Mouse (Mus musculus): Measurements from ENCODE around the gene Ercc2.

The Ercc2 gene

GRCm38 (mm10) chr7:19359892-19360641 lies 21.7 kb upstream of the Ercc2 start:
- DNase-seq (ENCODE audit: low spot score) = peak; percentile 70

- peak; percentile 85 for DNase-seq (ENCODE audit: low spot score)
Measured at GRCm38 (mm10) chr7:19360944-19361343, 20.9 kb upstream of the Ercc2 start.

GRCm38 (mm10) chr7:19361720-19362119 lies 20.1 kb upstream of the Ercc2 start:
- DNase-seq (ENCODE audit: low spot score) = no peak

DNA sequence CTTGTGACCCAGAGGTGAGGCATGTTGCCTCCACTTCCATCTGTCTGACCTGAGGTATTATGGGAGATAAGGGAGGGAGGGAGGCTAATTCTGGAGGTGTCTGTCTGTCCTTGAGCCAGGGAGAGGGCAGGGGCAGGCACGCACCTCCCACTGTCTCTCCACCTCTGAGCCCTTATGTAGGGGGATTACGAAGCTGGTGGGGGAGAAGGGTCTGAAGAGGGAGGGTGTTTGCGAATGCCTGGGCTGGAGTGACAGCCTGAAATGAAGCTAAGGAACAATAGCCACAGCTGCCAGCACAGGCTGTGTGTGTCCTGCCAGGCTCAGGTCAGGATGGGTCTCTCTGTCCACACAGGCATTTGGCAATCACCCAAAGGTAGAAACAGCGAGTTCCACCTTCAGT lies 19.5 kb upstream of the Ercc2 start:
- no peak for DNase-seq (ENCODE audit: low spot score)

DNA sequence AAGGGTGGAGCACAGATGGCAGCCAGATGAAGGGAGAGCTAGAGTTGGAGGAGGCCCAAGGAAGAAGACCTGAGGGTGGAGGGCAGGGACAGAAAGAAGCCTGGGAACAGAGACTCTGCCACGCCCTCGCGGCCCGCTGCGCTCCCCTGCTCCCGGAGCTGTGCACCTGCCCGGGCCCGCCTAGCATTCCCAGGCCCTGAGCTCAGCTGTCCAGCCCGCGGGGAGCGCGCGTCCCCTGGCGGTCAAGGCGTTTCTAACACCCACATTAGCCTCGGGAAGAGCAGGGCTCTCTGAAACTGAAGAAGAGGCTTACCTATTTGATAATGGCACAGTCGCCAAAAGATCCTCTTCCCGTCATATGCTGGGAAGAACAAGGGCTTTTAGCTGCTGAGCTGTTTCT lies 17.9 kb upstream of the Ercc2 start:
- no peak for DNase-seq (ENCODE audit: low spot score)

GRCm38 (mm10) chr7:19365376-19365775 lies 16.4 kb upstream of the Ercc2 start:
- no peak for DNase-seq (ENCODE audit: low spot score)

DNA sequence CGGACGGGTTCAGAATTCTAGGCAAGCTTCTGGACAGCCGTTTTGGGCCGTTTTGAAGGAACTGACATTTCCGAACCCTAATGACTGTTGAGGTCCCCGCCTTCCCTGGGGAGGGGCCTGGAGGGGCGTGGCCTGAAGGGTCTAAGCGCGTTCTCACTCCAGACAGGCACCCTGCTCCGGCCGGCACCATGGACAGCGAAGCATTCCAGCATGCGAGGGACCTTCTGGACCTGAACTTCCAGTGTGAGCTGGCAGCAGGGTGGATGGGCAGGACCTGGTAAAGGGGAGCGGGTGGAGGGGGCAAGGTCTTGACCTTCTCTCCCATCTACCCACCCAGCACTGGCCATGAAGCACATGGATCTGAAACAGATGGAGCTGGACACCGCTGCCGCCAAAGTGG lies 13.4 kb upstream of the Ercc2 start:
- no peak for DNase-seq (ENCODE audit: low spot score)

GRCm38 (mm10) chr7:19369823-19370425 lies 11.9 kb upstream of the Ercc2 start:
- DNase-seq (ENCODE audit: low spot score) = no peak

DNA sequence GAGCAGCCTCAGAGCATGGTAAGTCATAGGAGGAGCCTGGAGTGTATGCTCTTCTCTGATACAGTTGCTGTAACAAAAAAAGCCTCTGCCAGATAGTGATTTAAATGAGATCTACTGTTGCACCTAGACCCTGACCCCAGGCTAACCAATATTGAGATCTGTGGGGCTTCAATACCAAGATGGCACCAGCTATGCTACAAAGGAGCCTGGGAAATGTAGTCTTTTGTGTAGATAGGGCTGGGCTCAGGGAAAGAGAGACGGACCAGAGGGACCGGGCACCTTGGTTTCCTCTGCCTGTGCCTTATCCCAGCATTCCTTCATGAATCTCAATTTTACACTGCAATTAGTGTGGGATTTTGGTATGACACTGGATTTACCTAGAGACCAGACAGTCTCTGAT lies 8.4 kb upstream of the Ercc2 start:
- DNase-seq (ENCODE audit: low spot score) = no peak

DNA sequence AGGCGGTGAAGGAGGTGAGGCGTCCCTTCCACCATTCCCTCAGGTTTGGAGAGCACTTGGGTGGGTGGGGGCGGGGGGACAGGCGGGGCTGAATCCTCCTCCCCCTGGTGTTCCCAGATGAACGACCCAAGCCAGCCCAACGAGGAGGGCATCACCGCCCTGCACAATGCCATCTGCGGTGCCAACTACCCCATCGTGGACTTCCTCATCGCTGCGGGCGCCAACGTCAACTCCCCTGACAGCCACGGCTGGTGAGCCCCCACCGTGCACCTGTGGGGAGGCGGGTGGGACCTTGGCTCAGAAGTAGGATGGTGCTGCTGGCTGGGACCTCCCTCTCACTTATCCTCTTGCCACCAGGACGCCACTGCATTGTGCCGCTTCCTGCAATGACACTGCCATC lies 6.4 kb upstream of the Ercc2 start:
- no peak for DNase-seq (ENCODE audit: low spot score)

DNA sequence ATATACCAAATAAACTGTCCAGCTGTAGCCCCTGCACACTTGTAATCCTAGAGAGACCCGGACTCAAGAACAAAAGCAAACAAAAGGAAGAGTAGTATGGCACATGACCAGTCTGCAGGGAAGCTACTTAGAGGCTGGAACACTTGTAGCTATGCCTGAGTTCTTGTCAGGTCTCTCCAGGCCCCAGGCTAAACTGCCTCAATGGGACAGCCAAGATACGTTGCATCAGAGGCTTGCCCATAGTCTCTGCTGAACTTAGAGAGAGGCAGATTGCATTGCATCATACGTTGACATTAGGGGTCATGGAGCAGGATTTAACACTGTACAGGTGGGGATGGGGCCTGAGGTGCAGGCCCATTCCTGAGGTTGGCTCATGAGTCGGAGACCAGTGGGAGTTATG lies 5.8 kb upstream of the Ercc2 start:
- no peak for DNase-seq (ENCODE audit: low spot score)

GRCm38 (mm10) chr7:19378049-19378448 lies 3.8 kb upstream of the Ercc2 start:
- no peak for DNase-seq (ENCODE audit: low spot score)

DNA sequence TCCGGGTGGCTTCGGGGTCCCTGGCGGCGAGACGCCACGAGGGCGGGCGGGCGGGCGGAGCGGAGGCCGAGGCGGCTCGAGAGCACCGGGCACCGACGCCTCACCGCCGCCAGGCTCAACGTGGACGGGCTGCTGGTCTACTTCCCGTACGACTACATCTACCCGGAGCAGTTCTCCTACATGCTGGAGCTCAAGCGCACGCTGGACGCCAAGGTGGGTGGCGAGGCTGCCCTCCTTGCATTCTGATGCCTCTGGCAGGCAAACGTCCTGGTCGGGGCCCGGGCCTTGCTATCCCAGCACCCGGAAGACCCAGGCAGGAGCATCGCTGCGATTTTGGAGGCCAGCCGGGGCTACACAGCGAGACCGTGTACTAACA lies 344 bp downstream of the Ercc2 start:
- DNase-seq (ENCODE audit: low spot score) = no peak

GRCm38 (mm10) chr7:19383708-19384107 lies 1.9 kb downstream of the Ercc2 start:
- DNase-seq (ENCODE audit: low spot score) = no peak

DNA sequence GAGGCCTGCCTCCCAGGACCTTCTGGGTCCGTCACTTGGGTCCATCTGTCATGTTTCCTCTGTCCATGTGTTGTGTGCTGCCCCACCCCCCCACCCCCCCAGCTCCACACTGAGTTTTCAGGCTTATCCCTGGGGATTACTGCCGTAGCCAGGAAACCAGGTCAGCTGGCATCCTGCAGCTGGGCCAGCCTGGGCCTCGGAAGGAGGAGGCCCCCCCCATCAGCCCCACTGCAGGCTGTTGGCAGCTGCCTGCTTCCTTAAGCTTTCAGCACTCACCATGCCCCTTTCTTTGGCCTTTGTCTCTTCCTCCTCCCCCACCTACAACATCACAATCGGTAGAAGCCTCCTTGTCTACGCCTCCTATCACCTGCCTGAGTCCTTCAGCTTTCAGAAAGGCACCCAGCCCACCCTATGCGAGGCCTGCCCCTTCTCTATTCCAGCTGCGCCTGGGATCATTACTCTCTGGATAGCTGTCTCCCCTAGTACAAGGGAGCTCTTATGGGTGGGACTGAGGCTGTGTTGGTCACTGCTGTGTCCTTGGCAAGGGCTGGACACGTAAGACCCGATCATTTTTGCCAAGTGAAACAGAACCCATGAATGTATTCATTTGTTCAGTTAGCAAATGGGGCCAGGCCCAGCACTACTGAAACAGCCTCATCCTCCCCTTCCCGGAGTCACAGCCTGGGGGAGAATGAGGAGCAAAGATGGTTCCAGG lies 7.0 kb downstream of the Ercc2 start:
- no peak for DNase-seq (ENCODE audit: low spot score)

GRCm38 (mm10) chr7:19394484-19394883 lies 12.7 kb downstream of the Ercc2 start:
- DNase-seq (ENCODE audit: low spot score) = no peak

DNA sequence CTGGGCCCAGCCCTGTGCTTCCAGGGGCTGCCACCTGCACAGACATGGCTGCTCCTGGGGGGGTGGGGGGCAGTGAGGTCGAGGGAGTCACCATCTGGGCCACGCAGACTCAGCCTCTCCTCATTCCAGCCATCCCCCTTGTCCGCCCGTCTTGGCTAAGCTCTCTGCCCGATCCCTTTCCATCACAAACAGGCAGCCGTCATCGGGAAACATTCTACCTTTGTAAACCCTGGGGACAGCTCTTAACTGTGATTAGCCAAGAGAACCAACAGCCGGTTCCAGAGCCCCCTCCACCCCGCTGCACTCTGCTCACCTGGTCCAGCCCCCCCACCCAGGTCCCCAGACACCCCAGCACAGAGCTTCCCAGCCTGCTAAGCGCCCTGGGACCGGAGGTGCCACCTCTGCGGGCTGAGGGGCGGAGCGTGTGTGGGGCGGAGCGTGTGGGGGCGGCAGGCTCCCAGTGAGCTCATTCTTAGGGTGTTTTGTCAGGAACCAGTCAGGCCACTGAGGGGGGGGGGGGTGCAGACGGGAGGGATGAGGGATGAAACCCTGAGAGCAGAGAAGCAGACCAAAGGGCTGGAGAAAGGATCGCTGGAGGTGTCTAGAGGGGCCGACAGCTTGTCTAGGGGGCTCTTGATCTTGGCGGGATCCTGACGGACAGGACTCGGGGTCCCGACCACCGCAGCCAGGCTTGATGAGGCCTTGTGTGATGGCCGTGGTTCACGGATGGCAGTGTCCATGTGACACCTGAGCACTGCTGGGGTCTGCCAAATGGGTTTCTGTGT lies 17.9 kb downstream of the Ercc2 start:
- DNase-seq (ENCODE audit: low spot score) = no peak

GRCm38 (mm10) chr7:19400946-19401345 lies 19.1 kb downstream of the Ercc2 start:
- no peak for DNase-seq (ENCODE audit: low spot score)

DNA sequence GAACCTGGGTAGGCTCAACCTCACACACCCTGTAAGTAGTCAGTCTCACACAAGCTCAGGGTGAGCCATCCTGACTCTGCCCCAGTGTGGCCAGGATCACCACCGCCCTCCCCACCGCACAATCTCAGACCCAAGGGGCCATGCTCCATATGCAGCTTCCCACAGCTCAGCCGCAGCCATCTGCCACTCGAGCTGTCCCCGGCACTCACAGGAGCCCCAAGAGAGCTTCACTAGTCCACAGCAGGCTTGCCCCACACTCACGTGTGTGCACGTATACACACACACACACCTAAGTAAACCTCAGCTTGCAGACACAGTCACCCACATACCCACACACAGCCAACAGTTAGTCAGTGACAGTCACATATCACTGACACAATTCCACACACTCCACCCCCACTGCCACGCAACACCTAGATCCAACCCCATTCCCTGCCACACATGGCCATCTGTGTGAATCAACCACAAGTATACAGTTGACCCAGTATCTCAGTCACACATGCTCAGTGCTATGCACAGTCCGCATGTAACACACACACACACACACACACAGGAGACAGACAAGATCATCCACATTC lies 20.8 kb downstream of the Ercc2 start:
- DNase-seq (ENCODE audit: low spot score) = no peak

GRCm38 (mm10) chr7:19403731-19404296 lies 22.0 kb downstream of the Ercc2 start, which contains the start of gene Klc3:
Gene Klc3 (minus strand): TSS chr7:19404104.
- DNase-seq (ENCODE audit: low spot score) = no peak

DNA sequence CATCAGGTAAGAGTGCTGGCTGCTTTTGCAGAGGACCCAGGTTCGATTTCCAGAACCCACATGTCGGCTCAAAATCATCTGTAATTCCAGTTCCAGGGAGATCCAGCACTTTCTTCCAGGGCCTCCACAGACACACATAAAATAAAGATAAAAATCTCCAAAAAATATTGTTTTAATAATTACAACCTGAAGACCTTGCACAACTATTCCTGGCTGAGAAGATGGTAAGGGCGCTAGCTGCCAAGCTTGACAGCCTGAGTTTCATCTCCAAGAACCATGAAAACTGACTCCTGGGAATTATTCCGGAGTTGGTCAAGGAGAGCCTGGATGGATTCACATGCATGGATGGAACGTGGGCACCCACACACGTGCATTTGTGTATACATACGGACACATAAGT lies 22.7 kb downstream of the Ercc2 start, which contains the start of gene Ckm:
Ckm (plus strand) TSS at position 301 of the 400 bp plus-strand sequence.
- DNase-seq (ENCODE audit: low spot score) = no peak

GRCm38 (mm10) chr7:19405417-19405816 lies 23.6 kb downstream of the Ercc2 start:
- DNase-seq (ENCODE audit: low spot score) = no peak
